Mouse (Mus musculus): ENCODE measurements around the gene Gm26602. TPM values are rescaled to one million over a fixed set of nuclear protein-coding genes. Genes with fewer than 3 reads are reported as not detected.

Gene Gm26602
- total RNA-seq, 2 experiments from 2014 or later = not detected

GRCm38 (mm10) chr10:79931797-79932196 is 21.1 kb downstream of the Gm26602 start:
- DNase-seq (ENCODE audit: low spot score) = no peak

DNA sequence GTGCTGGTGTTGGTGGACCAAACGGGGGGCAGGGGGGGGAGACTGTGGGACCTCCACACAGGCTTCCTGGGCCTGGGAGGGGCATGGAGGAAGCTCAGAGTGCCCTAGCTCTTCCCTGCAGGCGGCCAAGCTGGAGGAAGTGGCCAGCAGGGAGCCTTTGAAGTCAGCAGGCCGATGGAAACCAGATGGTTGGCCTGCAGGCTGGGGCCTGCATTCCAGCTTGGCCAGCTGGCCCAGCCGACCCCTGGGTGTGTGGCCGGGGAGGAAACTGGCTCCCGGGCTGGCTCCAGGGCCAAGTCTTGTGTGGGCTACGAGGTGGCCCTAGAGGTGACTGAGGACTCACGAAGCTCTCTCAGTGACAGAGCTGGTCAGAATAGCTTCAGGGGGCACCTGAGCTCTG is 22.1 kb downstream of the Gm26602 start:
- DNase-seq (ENCODE audit: low spot score) = peak; percentile 68

DNA sequence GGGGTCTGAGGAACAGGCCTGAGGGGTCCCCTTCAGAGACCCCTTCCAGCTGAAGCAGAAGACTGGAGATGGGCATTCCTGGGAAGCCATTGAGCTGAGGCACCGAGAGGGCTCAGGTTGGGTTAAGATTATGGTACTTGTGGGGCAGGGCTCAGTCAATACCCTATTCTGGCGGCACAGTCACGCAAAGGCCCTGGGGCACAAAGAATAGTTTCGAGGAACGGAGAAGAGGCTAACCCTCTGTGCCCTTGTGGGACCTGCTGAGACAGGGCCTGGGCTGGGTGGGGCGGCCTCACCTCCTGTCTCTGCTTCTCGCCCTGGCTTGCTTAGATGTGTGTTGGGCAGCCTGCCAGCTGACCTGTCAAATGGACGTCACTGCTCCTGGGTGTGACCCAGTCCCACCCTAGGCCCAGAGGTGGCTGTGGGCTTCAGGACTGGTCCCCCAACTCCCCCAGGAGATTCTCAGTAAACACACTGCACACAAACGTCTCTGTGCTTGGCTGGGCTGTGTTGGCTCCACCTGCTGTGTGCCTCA is 22.6 kb downstream of the Gm26602 start:
- no peak for DNase-seq (ENCODE audit: low spot score)

DNA sequence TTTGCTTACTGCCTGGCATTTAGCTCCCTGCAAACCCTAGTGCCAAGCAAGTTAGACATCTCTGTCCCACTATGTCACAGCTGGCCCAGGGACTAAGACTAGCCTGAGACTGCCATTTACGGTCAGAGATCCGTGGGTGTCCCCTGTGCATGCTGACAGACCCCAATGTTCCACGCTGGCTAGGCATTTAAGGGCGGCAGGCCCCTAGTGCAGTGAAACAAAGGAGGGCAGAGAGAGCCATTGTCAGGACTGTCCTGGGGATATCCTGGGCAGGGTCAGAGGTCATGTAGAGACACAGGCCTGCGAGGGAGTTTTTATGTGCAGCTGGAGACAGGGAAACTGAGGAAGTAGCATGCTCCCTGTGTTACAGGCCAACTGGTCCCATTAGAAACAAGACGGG is 23.2 kb downstream of the Gm26602 start:
- DNase-seq (ENCODE audit: low spot score) = no peak

DNA sequence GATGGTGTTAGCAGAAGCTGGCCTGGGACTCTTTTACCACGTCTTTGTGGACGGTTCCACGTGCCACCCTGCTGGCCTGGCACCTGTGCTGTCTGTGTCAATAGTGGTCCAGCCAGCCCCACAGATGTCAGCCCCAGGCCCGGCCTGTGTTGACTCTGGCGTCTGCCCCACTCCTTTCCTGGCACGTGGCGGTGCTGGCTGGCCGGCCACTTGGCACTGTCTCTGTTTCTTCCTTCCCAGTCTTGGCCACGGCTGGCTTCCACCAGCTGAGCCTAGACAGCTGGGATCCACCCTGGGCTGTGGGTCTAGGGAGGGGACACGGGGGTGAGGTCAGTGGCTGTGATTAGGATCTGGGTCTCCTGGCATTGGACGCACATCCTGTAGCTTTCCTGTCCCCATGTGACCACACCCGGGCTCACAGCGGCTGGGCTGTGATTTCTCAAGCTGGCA is 23.6 kb downstream of the Gm26602 start:
- peak; percentile 94 for DNase-seq (ENCODE audit: low spot score)

- DNase-seq (ENCODE audit: low spot score) = no peak
These were observed 24.3 kb downstream of the Gm26602 start for GRCm38 (mm10) chr10:79934794-79935569.

GRCm38 (mm10) chr10:79936284-79936910 is 25.7 kb downstream of the Gm26602 start:
- DNase-seq (ENCODE audit: low spot score) = no peak

DNA sequence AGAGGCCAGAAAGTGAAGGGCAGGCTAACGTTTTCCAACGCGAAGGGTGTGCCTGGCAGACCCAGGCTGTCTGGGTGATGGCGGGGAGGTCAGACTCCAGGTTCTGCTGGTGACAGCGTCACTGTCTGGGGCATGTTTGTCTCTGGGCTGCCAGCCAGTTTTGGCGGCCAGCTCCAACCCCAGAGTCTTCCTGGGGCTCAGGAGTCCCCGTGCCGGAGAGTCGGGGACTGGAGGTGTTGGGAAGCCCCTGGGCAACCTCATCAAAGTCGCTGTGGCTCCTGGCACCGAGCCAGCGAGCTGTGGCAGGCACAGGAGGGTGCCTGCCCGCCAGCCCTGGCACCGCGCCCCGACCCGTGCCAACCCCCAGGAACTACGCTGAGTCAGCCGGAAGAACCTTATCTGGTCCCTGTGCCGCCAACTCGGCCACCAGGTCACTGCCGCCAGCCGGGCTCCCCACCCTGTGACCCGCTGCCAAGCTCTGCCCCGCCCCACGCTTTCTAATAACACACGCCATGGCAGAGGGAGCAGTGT is 26.3 kb downstream of the Gm26602 start:
- peak; percentile 73 for DNase-seq (ENCODE audit: low spot score)

- no peak for DNase-seq (ENCODE audit: low spot score)
These were observed 27.3 kb downstream of the Gm26602 start for GRCm38 (mm10) chr10:79937775-79938526.

DNA sequence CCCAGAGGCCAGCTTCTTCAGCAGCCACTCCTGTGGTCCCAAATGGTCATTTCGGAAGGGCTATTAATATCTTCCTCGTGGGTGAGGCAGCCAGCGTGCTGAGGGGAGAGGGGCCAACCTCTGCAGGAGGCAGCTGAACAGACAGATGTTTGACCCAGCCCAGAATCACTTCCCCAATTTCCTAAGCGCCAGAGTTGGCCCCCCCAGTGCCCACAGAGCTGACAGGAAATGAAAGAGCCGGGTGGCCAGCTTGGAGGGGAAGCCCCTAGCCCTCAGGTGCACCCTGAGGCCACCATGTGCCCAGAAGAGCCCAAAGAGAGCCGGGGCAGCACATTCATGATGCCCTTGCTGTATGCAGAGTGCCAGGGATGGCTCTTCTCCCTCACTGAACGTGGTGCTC is 30.1 kb downstream of the Gm26602 start:
- no peak for DNase-seq (ENCODE audit: low spot score)

- no peak for DNase-seq (ENCODE audit: low spot score)
These were observed 32.3 kb downstream of the Gm26602 start for GRCm38 (mm10) chr10:79942988-79943387.

DNA sequence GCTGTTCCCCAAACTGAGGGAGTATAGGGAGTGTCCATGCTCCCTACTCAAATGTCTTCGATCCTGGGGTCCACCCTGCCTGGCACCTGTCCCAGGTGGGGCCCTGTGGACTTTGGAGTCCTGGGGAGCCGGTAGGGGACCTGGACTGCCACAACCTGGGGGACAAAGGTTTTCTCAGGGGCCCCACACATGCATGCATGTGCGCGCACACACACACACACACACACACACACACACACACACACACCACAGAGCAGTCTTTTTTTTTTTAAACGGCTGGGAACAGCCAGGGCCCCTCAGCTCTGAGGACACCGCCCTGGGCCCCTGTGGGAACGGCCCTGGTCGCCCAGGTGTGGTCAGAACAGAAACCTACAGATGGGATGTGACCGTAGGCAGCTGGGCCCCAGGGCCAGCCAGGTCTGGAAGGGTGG is 32.8 kb downstream of the Gm26602 start:
- DNase-seq (ENCODE audit: low spot score) = no peak

GRCm38 (mm10) chr10:79945507-79946234 is 35.0 kb downstream of the Gm26602 start:
- DNase-seq (ENCODE audit: low spot score) = no peak

DNA sequence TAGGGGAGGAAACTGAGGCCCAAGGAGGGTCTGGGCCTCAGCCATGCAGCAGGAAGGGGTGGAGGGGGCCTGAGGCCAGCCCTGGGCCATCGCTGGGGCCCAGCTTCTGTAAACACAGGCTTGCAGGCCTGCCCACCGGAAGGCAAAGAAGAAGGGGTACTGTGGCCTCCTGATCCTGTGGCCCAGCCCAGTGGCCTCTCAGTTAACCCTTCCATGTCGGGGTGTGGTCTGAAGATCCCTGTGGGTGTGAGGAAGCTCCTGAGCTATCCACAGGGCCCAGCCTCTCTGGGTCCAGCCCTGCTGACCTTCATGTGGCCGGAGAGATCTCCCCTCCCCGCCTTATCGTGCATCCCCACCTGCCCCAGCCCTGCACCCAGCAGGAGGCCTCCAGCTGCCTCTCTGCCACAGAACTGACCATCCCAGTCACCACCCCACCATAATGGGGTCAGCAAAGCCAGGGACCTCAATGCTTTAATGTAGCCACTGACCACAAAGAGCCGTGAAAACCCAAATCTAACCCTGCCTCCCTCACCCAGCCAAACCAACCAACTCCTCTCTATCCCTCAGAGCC is 36.2 kb downstream of the Gm26602 start:
- DNase-seq (ENCODE audit: low spot score) = no peak

- DNase-seq (ENCODE audit: low spot score) = no peak
These were observed 36.8 kb downstream of the Gm26602 start for GRCm38 (mm10) chr10:79947502-79947901.

DNA sequence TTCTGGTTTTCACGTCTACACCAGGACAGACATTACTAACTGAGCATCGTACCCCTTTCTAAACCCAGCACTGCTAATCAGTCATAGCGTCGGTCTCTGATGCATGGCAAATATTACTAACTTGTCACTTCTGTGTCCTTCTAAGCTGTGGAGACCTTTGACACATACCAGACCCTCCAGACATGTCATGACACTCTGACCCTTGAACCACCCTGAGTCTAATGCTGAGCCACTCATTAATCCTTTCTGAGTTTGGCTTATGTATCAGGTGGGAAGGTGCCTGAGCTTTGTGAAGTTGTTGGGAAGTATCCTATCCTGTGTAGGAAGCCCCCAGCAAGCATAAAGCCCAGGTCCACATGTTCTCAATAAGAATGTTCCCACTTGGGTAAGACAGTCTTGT is 39.2 kb downstream of the Gm26602 start:
- no peak for DNase-seq (ENCODE audit: low spot score)

- DNase-seq (ENCODE audit: low spot score) = no peak
These were observed 40.0 kb downstream of the Gm26602 start for GRCm38 (mm10) chr10:79950661-79951060.

DNA sequence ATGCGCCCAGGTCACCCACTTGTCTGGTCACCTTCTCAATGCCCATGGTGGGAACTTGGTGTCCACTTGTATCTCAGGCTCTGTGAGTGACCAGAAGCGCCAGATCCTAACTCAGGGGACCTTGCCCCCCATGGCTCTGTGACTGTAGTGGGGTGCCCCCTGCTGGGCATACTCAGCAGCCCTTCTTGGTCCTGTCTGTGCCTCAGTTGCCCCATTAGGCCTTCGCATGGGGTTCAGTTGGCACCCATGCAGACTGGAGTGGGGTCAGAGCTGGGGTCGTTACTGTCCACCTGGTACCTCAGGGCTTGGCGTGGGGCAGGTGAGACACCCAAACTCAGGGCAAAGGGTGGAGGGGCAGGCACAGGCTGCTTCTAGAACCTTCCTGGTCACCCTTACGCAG is 43.3 kb downstream of the Gm26602 start:
- DNase-seq (ENCODE audit: low spot score) = no peak

DNA sequence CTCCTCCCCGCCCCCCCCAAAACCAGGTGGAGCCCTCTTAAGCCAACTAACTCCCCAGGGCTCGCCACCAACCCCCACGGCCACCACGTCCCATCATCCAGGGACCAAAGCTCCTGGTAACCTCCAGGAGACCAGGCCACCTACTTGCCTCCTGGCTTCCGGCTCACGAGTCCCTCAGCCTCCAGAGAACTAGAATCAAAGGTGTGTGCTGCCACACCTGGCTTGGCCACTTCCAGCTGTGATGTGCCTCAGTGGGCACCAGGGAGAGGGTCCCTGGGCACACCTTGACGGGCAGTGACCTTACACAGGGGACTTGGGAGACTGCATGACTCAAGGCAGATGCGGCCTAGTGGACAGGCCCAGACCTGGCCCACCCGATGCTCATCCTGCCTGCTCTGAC is 45.0 kb downstream of the Gm26602 start:
- no peak for DNase-seq (ENCODE audit: low spot score)

- no peak for DNase-seq (ENCODE audit: low spot score)
These were observed 46.0 kb downstream of the Gm26602 start for GRCm38 (mm10) chr10:79956643-79957154.
